Mouse (Mus musculus) layer of hippocampus, adult 9-10 months (tissue): ENCODE results near the gene Olfr790.
A peak's percentile ranks its signal among the peaks of the same experiment; 100 is the strongest.

Experiments used
- DNase-seq: peaks from one replicate; pipeline ENCODE4 v3.0.0; 2022; ENCODE audit warnings: low spot score

The Olfr790 gene

DNA sequence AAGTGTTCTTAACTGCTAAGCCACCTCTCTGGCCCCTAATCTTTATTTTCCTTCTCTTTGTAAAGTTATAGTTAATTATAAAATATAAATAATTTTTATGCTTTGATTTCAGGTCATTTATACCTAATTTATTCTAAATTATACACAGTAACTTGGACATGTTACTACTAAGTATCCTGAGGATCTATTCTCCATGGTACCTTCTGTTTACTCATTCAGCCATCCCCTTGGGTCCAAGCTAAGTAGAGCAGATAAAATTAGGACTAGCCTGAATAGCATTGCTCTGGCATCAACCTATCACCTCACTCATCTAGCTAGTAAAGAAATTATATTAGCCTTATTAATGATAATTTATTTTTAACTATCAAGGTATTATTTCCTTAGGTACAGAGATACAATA is at the start of gene Olfr790:
TSS of gene Olfr790 (plus strand) at position 301 of the 400 bp plus-strand sequence.
- DNase-seq = no peak

GRCm38 (mm10) chr10:129461562-129461961 is 36.7 kb upstream of the Olfr790 start, which contains the start of gene Olfr787:
Olfr787 (plus strand) TSS chr10:129461862.
- no peak for DNase-seq

DNA sequence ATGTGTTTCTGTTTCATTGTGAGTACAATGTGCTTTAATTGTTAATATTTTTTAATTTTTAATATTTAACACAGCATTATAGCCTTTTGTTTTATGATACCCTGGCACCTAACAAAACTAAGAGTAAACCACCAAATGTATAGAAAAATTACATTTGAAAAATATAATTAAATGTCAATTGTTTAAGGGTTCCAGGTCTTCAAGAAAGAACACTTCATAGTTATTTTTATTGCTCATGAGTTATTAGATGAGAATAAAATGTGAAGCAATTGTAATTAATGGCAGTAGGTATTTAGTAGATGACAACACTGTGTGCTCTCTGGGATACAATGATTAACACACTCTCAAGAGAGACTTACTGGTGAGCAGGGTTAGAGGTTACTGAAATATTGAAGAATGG is 27.6 kb upstream of the Olfr790 start, which contains the start of gene Olfr788:
TSS of gene Olfr788 (plus strand) at position 301 of the 400 bp plus-strand sequence.
- DNase-seq = no peak

DNA sequence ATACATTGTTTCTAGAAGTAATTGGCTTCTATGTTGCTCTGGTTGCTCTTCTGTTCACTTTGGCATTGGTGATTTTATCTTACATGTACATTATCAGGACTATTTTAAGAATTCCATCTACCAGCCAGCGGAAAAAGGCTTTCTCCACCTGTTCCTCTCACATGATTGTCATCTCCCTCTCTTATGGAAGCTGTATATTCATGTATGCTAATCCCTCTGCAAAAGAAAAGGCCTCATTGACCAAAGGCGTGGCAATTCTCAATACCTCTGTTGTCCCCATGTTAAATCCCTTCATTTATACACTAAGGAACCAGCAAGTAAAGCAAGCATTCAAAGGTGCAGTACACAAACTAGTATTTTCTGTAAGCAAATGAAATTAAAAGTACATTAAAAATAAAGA is 25.0 kb upstream of the Olfr790 start:
- no peak for DNase-seq

- DNase-seq = no peak
Observed at GRCm38 (mm10) chr10:129473723-129474122, 24.6 kb upstream of the Olfr790 start.

GRCm38 (mm10) chr10:129484452-129484851 is 13.8 kb upstream of the Olfr790 start, which contains the start of gene Olfr789:
Olfr789 (plus strand) TSS chr10:129484752.
- DNase-seq = no peak

GRCm38 (mm10) chr10:129490101-129490500 is 8.2 kb upstream of the Olfr790 start:
- DNase-seq = peak; percentile 0

- no peak for DNase-seq
Observed at GRCm38 (mm10) chr10:129521492-129521891, 23.2 kb downstream of the Olfr790 start, which contains the start of gene Olfr791. Olfr791 (plus strand) TSS chr10:129521792.

DNA sequence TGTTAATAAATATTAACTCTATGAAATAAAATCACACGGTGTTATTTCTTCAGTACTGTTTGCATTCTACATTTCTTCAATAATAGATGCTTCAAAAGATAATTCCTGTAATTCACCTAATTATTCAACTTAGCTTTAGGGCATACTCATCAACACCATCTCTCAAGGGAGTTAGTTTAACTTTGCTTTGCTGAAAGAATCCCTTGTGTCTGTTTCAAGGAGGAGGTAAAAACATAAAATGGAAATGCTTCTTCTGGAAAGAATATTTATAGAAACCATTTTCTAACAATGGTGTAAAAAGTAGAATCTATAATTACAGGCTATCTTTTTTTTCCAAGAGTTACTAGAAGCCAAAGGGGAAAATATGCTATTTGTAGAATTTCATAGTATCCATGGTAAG is 40.6 kb downstream of the Olfr790 start, which contains the start of gene Olfr792:
TSS of gene Olfr792 (plus strand) at position 301 of the 400 bp plus-strand sequence.
- no peak for DNase-seq

GRCm38 (mm10) chr10:129549354-129549753 is 51.1 kb downstream of the Olfr790 start:
- DNase-seq = peak; percentile 1
